In the genomic region with DNA sequence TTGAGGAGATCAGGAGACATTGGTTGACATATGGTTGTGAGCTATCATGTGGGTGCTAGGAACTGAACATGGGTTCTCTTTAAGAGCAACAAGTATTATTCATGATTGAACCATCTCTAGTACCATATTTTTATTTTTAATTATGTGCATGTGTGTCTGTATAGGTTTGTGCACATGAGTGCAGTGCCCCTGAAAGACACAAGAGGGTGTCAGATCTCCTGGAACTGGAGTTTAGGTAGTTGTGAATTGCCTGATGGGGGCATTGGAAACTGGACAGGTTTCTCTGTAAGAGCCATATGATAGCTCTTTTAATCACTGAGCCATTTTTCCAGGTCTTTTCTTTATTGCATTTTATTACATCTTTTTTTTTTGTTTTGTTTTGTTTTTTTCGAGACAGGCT, we compare ENCODE assay signal across 19 mouse cellular contexts. TPM values are rescaled to one million over a fixed set of nuclear protein-coding genes. Genes with fewer than 3 reads are reported as not detected.
DNase-seq lines count a peak whose midpoint lies in the region; ATAC-seq and TF ChIP-seq lines count a peak whose summit lies in the region.
"Had no signal": no experiment of that assay in that cellular context is flagged by ENCODE, and none has a peak within 500 bp of the region (broad histone marks: within the 10 kb centered on the region; RNA-seq: fewer than 3 reads in every experiment).

No protein-coding gene starts in this region.

- no peak for ATAC-seq in forebrain, postnatal 0 days
- ATAC-seq in forebrain, embryonic 12.5 days (ENCODE audit: low FRiP score) = no peak
- ATAC-seq in megakaryocyte progenitor cell, adult 5-6 weeks (replicated peaks; ENCODE audit: poor library complexity) = peak; percentile 70
- no peak for ATAC-seq in neural tube, embryonic 15.5 days (ENCODE audit: low FRiP score)

- H3K27me3 ChIP-seq in forebrain, postnatal 0 days (ENCODE audit: insufficient read depth, low read length) = no peaks in the 10 kb centered on the region
- H3K27me3 ChIP-seq in forebrain, embryonic 12.5 days = no peaks in the 10 kb centered on the region
- no peaks in the 10 kb centered on the region for H3K27me3 ChIP-seq in neural tube, embryonic 15.5 days (replicated peaks)
- H3K27me3 ChIP-seq: liver, embryonic 15.5 days had no signal

- H3K9me3 ChIP-seq in forebrain, postnatal 0 days (ENCODE audit: low read length) = no peaks in the 10 kb centered on the region
- no peaks in the 10 kb centered on the region for H3K9me3 ChIP-seq in forebrain, embryonic 12.5 days
- H3K9me3 ChIP-seq in neural tube, embryonic 15.5 days (replicated peaks) = no peaks in the 10 kb centered on the region
- H3K9me3 ChIP-seq: liver, embryonic 15.5 days had no signal

- TF ChIP-seq CTCF in forebrain, postnatal 0 days (IDR thresholded peaks at IDR 0.05; ENCODE audit: low read depth) = 0 out of 2 replicates have a peak, but pooled peaks have one; percentile 5

- no peak for DNase-seq in forebrain, postnatal 0 days
- DNase-seq in lung, postnatal 36 days = peak; percentile 26
- no peak for DNase-seq in lung, postnatal 14 days
- DNase-seq in ES-CJ7 (ENCODE audit: low read depth, low spot score) = peak; percentile 31
- no peak for DNase-seq in adrenal gland, postnatal 36 days
- DNase-seq: adrenal gland, postnatal 25 days; heart, postnatal 36 days; layer of hippocampus, adult 9-11 months; right cerebral cortex, postnatal 4 days had no signal

- no peak overlapping the region for H3K4me3 ChIP-seq in forebrain, postnatal 0 days (ENCODE audit: low read depth, low read length)
- H3K4me3 ChIP-seq in forebrain, embryonic 12.5 days (replicated peaks) = no peak overlapping the region
- no peak overlapping the region for H3K4me3 ChIP-seq in neural tube, embryonic 15.5 days (replicated peaks)
- H3K4me3 ChIP-seq: liver, embryonic 15.5 days had no signal

- no peaks in the 10 kb centered on the region for H3K4me1 ChIP-seq in forebrain, postnatal 0 days (ENCODE audit: insufficient read depth)
- no peaks in the 10 kb centered on the region for H3K4me1 ChIP-seq in forebrain, embryonic 12.5 days
- H3K4me1 ChIP-seq in neural tube, embryonic 15.5 days = no peaks in the 10 kb centered on the region

- H3K27ac ChIP-seq in forebrain, postnatal 0 days (ENCODE audit: low read depth, low read length) = no peak overlapping the region
- H3K27ac ChIP-seq in forebrain, embryonic 12.5 days = no peak overlapping the region
- no peak overlapping the region for H3K27ac ChIP-seq in neural tube, embryonic 15.5 days (replicated peaks)
- H3K27ac ChIP-seq: kidney, postnatal 0 days; liver, embryonic 15.5 days had no signal

- 89% methylated on average over 1 of the region's 1 CpGs for WGBS in forebrain, postnatal 0 days
- 100% methylated on average over 1 of the region's 1 CpGs for WGBS in forebrain, embryonic 12.5 days
- WGBS in neural tube, embryonic 15.5 days = 94% methylated on average over 1 of the region's 1 CpGs

- no peak overlapping the region for H3K9ac ChIP-seq in forebrain, postnatal 0 days
- H3K9ac ChIP-seq in forebrain, embryonic 12.5 days = no peak overlapping the region
- H3K9ac ChIP-seq in neural tube, embryonic 15.5 days (replicated peaks) = no peak overlapping the region
- H3K9ac ChIP-seq: liver, embryonic 15.5 days had no signal

- H3K36me3 ChIP-seq in forebrain, postnatal 0 days (ENCODE audit: insufficient read depth) = no peaks in the 10 kb centered on the region
- no peaks in the 10 kb centered on the region for H3K36me3 ChIP-seq in forebrain, embryonic 12.5 days (replicated peaks)
- no peaks in the 10 kb centered on the region for H3K36me3 ChIP-seq in neural tube, embryonic 15.5 days
- H3K36me3 ChIP-seq: liver, embryonic 15.5 days had no signal

- no peak overlapping the region for H3K4me2 ChIP-seq in forebrain, postnatal 0 days (ENCODE audit: low read depth)
- H3K4me2 ChIP-seq in forebrain, embryonic 12.5 days = no peak overlapping the region
- H3K4me2 ChIP-seq in neural tube, embryonic 15.5 days = no peak overlapping the region
- H3K4me2 ChIP-seq: liver, embryonic 15.5 days had no signal

RNA-seq across cellular contexts. Expression of a gene that starts 6.6 kb away (rescaled TPM):
- 34.8 and 53.9 TPM in 2 replicates for total RNA-seq in forebrain, postnatal 0 days (2014; rRNA removed)
- polyA plus RNA-seq in forebrain, postnatal 0 days (2015; fragmentation: Nextera tagmentation; extraction: Ambion mirVana) = 10.5 and 11.1 TPM in 2 replicates
- polyA plus RNA-seq in forebrain, embryonic 12.5 days (2016; fragmentation: Nextera tagmentation; extraction: Ambion mirVana) = 32.4 and 35.0 TPM in 2 replicates
- total RNA-seq in megakaryocyte progenitor cell, adult 5-6 weeks (2015) = 45.1 and 47.5 TPM in 2 replicates
- total RNA-seq in megakaryocyte progenitor cell, adult 5-6 weeks (2017) = 36.9 and 39.8 TPM in 2 replicates
- polyA plus RNA-seq in neural tube, embryonic 15.5 days (2015; fragmentation: Nextera tagmentation; extraction: Ambion mirVana) = 15.8 and 18.3 TPM in 2 replicates
- total RNA-seq in adrenal gland, postnatal 36 days (2021) = 10 to 100 TPM; 37.2 to 79.4 TPM

RNA-seq across cellular contexts. Expression of a gene that starts 23.3 kb away (rescaled TPM):
- not detected in 2 replicates for total RNA-seq in forebrain, postnatal 0 days (2014; rRNA removed)
- not detected in 2 replicates for polyA plus RNA-seq in forebrain, postnatal 0 days (2015; fragmentation: Nextera tagmentation; extraction: Ambion mirVana)
- polyA plus RNA-seq in forebrain, embryonic 12.5 days (2016; fragmentation: Nextera tagmentation; extraction: Ambion mirVana) = not detected in 2 replicates
- total RNA-seq in megakaryocyte progenitor cell, adult 5-6 weeks (2015) = not detected in 2 replicates
- not detected in 2 replicates for total RNA-seq in megakaryocyte progenitor cell, adult 5-6 weeks (2017)
- polyA plus RNA-seq in neural tube, embryonic 15.5 days (2015; fragmentation: Nextera tagmentation; extraction: Ambion mirVana) = not detected in 2 replicates
- not detected for total RNA-seq in adrenal gland, postnatal 36 days (2021)
- total RNA-seq: adrenal gland, postnatal 25 days; gastrocnemius, adult 18-20 months; heart, postnatal 36 days; left cerebral cortex, postnatal 36 days had no signal
- polyA plus RNA-seq: embryonic facial prominence, embryonic 14.5 days; forebrain, embryonic 11.5 days; kidney, postnatal 0 days; liver, embryonic 15.5 days; stomach, embryonic 16.5 days had no signal

Comparison
In these comparisons a context has a peak if more than half of its experiments do, and no peak if none do; other contexts are left out.
1. DNase-seq: peak in lung, postnatal 36 days (single experiment) and ES-CJ7 (single experiment); none in forebrain, postnatal 0 days (single experiment), lung, postnatal 14 days (single experiment) and adrenal gland, postnatal 36 days (0 of 2).